Mouse (Mus musculus) kidney, embryonic 16.5 days (tissue): ENCODE results near the gene Nckap1. TPM values are rescaled to one million over a fixed set of nuclear protein-coding genes. Genes with fewer than 3 reads are reported as not detected.

ENCODE experiments used
- ATAC-seq: fragments of 200-750 bp; cut with Nextera tagmentation; 2 replicates; pipeline ENCODE4 v1.8.0; 2017; ENCODE audit warnings: moderate TSS enrichment; ENCODE audit not compliant: low FRiP score, low TSS enrichment
- H3K27ac ChIP-seq: fragments of 300-500 bp; sonication (generic); 2 replicates; pipeline ENCODE4 v1.5.1; 2014; ENCODE audit warnings: low read length
- H3K27me3 ChIP-seq: fragments of 300-500 bp; sonication (generic); 2 replicates; pipeline ENCODE4 v1.6.1; 2014; ENCODE audit warnings: low read length, control low read depth, mixed read lengths; ENCODE audit not compliant: insufficient read depth
- H3K36me3 ChIP-seq: fragments of 300-500 bp; sonication (generic); 2 replicates; pipeline ENCODE4 v1.6.1; 2014; ENCODE audit warnings: low read length, control low read depth, mixed read lengths; ENCODE audit not compliant: insufficient read depth
- H3K4me1 ChIP-seq: fragments of 300-500 bp; sonication (generic); 2 replicates; pipeline ENCODE4 v1.6.1; 2014; ENCODE audit warnings: low read length, control low read depth, mixed read lengths; ENCODE audit not compliant: insufficient read depth
- H3K4me2 ChIP-seq: fragments of 300-500 bp; sonication (generic); replicated peaks from 2 replicates; pipeline ENCODE4 v1.6.1; 2014; ENCODE audit warnings: low read depth, low read length
- H3K4me3 ChIP-seq: fragments of 300-500 bp; sonication (generic); 2 replicates; pipeline ENCODE4 v1.5.1; 2014; ENCODE audit warnings: mild to moderate bottlenecking, low read length
- H3K9ac ChIP-seq: fragments of 300-500 bp; sonication (generic); replicated peaks from 2 replicates; pipeline ENCODE4 v1.6.1; 2014; ENCODE audit warnings: low read length
- H3K9me3 ChIP-seq: fragments of 300-500 bp; sonication (generic); 2 replicates; pipeline ENCODE4 v1.6.1; 2016; ENCODE audit warnings: low read length, control low read depth
- WGBS: fragments of 180-500 bp; shearing (Covaris S2); extraction: QIAGEN DNeasy Blood & Tissue Kit; methylation state at CpG from one replicate; pipeline ENCODE4 v1.1.7; 2014; 5-methylcytosine and 5-hydroxymethylcytosine counted together
- polyA plus RNA-seq: library from polyadenylated mRNA; unstranded; fragments of >200 nt; fragmentation: Nextera tagmentation; extraction: Ambion mirVana; gene quantifications from 2 replicates; pipeline ENCODE4 v1.2.1, GENCODE M21; 2015

Nckap1 gene
- polyA plus RNA-seq: 44.4 and 60.9 TPM in 2 replicates

GRCm38 (mm10) chr2:80581043-80581711 is at the start of gene Nckap1:
Gene Nckap1 (minus strand): TSS chr2:80581380.
- H3K27ac ChIP-seq: peak within 1 kb of the TSS; percentile 98
- H3K9me3 ChIP-seq: no peaks in the 10 kb centered on the region; the same call in 1 of the 2 replicates
- peak; percentile 94 for ATAC-seq
- H3K36me3 ChIP-seq: no peaks in the 10 kb centered on the region
- peak within 1 kb of the TSS; percentile 70 for H3K4me2 ChIP-seq
- peak within 1 kb of the TSS; percentile 99 for H3K9ac ChIP-seq
- H3K27me3 ChIP-seq: no peaks in the 10 kb centered on the region
- WGBS: 0% methylated on average over 48 of the region's 88 CpGs
- H3K4me3 ChIP-seq: peak within 1 kb of the TSS; percentile 94
- H3K4me1 ChIP-seq: peaks cover 10% of the 10 kb centered on the region

- Histone ChIP-seq H3K27ac (no peak overlapping the region), H3K4me1 (no peaks in the 10 kb centered on the region), H3K9me3 (peaks cover 3% of the 10 kb centered on the region; the same call in 1 of the 2 replicates), H3K4me2 (no peak overlapping the region), H3K36me3 (peaks cover 21% of the 10 kb centered on the region; the same call in 1 of the 2 replicates), H3K9ac (no peak overlapping the region), H3K4me3 (no peak overlapping the region), H3K27me3 (no peaks in the 10 kb centered on the region)
- no peak for ATAC-seq
- 94% methylated on average over 4 of the region's 4 CpGs for WGBS
Observed at GRCm38 (mm10) chr2:80624523-80624922, 43.3 kb upstream of the Nckap1 start.

- WGBS: 94% methylated on average over 3 of the region's 3 CpGs
- H3K27ac ChIP-seq: no peak overlapping the region
- no peak overlapping the region for H3K4me2 ChIP-seq
- H3K27me3 ChIP-seq: no peaks in the 10 kb centered on the region
- no peak overlapping the region for H3K9ac ChIP-seq
- peaks cover 3% of the 10 kb centered on the region; the same call in 1 of the 2 replicates for H3K9me3 ChIP-seq
- H3K36me3 ChIP-seq: peaks cover 16% of the 10 kb centered on the region; the same call in 1 of the 2 replicates
- no peak for ATAC-seq
- peaks cover 5% of the 10 kb centered on the region; the same call in 1 of the 2 replicates for H3K4me1 ChIP-seq
- H3K4me3 ChIP-seq: no peak overlapping the region
Observed at GRCm38 (mm10) chr2:80621921-80622320, 40.7 kb upstream of the Nckap1 start.

GRCm38 (mm10) chr2:80618991-80619390 is 37.8 kb upstream of the Nckap1 start:
- H3K4me1 ChIP-seq: peaks cover 5% of the 10 kb centered on the region; the same call in 1 of the 2 replicates
- no peak for ATAC-seq
- H3K4me2 ChIP-seq: no peak overlapping the region
- 0 out of 2 replicates have a peak, but pooled peaks cover 2% of the 10 kb centered on the region for H3K36me3 ChIP-seq
- H3K9ac ChIP-seq: no peak overlapping the region
- H3K4me3 ChIP-seq: no peak overlapping the region
- H3K9me3 ChIP-seq: no peaks in the 10 kb centered on the region
- no peak overlapping the region for H3K27ac ChIP-seq
- 88% methylated on average over 3 of the region's 3 CpGs for WGBS
- H3K27me3 ChIP-seq: no peaks in the 10 kb centered on the region

GRCm38 (mm10) chr2:80616854-80617737 is 35.9 kb upstream of the Nckap1 start, which contains the start of the genes Dusp19 and Nup35:
Gene Dusp19 (plus strand): TSS chr2:80617045.
Gene Nup35 (plus strand): TSS chr2:80617236.
- Histone ChIP-seq H3K4me1 (peaks cover 5% of the 10 kb centered on the region; the same call in 1 of the 2 replicates), H3K4me2 (peak within 1 kb of the TSS; percentile 77), H3K27ac (peak within 1 kb of the TSS; percentile 63), H3K4me3 (peak within 1 kb of the TSS; percentile 78), H3K36me3 (0 out of 2 replicates have a peak, but pooled peaks cover 2% of the 10 kb centered on the region), H3K9ac (peak within 1 kb of the TSS; percentile 84), H3K9me3 (no peaks in the 10 kb centered on the region), H3K27me3 (no peaks in the 10 kb centered on the region)
- WGBS: under 1% methylated on average over 21 of the region's 21 CpGs
- ATAC-seq: peak; percentile 100

- peaks cover 3% of the 10 kb centered on the region; the same call in 1 of the 2 replicates for H3K4me1 ChIP-seq
- no peaks in the 10 kb centered on the region for H3K9me3 ChIP-seq
- no peaks in the 10 kb centered on the region for H3K36me3 ChIP-seq
- no peak overlapping the region for H3K9ac ChIP-seq
- no peak overlapping the region for H3K4me2 ChIP-seq
- WGBS: 64% methylated on average over 2 of the region's 2 CpGs
- H3K4me3 ChIP-seq: no peak overlapping the region
- H3K27me3 ChIP-seq: no peaks in the 10 kb centered on the region
- no peak overlapping the region for H3K27ac ChIP-seq
- ATAC-seq: no peak
Observed at GRCm38 (mm10) chr2:80612796-80613195, 31.6 kb upstream of the Nckap1 start.

GRCm38 (mm10) chr2:80612286-80612685 is 31.1 kb upstream of the Nckap1 start:
- no peaks in the 10 kb centered on the region for H3K4me1 ChIP-seq
- no peaks in the 10 kb centered on the region for H3K9me3 ChIP-seq
- H3K9ac ChIP-seq: no peak overlapping the region
- H3K4me2 ChIP-seq: no peak overlapping the region
- H3K36me3 ChIP-seq: no peaks in the 10 kb centered on the region
- 58% methylated on average over 1 of the region's 1 CpGs for WGBS
- H3K27ac ChIP-seq: no peak overlapping the region
- H3K4me3 ChIP-seq: no peak overlapping the region
- no peaks in the 10 kb centered on the region for H3K27me3 ChIP-seq
- ATAC-seq: no peak

GRCm38 (mm10) chr2:80603771-80604426 is 22.7 kb upstream of the Nckap1 start:
- Histone ChIP-seq H3K4me2 (no peak overlapping the region), H3K36me3 (no peaks in the 10 kb centered on the region), H3K27me3 (no peaks in the 10 kb centered on the region), H3K27ac (no peak overlapping the region), H3K9ac (no peak overlapping the region), H3K4me3 (no peak overlapping the region), H3K9me3 (no peaks in the 10 kb centered on the region), H3K4me1 (no peaks in the 10 kb centered on the region)
- no peak for ATAC-seq
- WGBS: 90% methylated on average over 19 of the region's 19 CpGs

GRCm38 (mm10) chr2:80602756-80603155 is 21.6 kb upstream of the Nckap1 start:
- Histone ChIP-seq H3K4me1 (no peaks in the 10 kb centered on the region), H3K27ac (no peak overlapping the region), H3K4me2 (no peak overlapping the region), H3K27me3 (no peaks in the 10 kb centered on the region), H3K9me3 (no peaks in the 10 kb centered on the region), H3K4me3 (no peak overlapping the region), H3K9ac (no peak overlapping the region), H3K36me3 (no peaks in the 10 kb centered on the region)
- 96% methylated on average over 12 of the region's 13 CpGs for WGBS
- ATAC-seq: no peak
